Mouse (Mus musculus) spleen, postnatal 14 days (tissue): ENCODE data around the gene Rims3.

Experiments used
- DNase-seq, 2 experiments: peaks; one replicate each; pipeline ENCODE4 v3.0.0; 2021 to 2022; ENCODE audit warnings: low spot score in 2 of 2

The Rims3 gene

DNA sequence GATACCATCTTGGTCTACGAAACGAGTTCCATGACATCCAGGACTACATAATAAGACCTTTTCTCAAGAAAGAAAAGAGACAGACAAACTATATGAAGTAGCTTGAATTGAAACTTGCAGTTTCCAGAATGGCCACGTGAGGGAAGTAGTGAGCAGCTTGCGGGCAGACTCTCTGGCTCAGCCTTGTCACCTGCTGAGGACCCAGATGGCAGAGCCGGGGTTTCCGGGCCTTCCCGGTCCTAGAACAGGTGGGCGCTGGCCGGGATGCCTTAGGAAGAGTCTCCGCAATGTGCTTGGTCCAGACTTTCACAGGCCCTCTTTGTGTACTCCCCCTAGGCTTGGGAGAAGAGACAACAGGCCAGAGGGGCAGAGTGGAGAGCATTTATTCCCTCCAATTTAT, 3.7 kb upstream of the Rims3 start:
- DNase-seq, result peak; percentile 49 to 66

- no peak for DNase-seq
These were observed 894 bp downstream of the Rims3 start for GRCm38 (mm10) chr4:120855360-120856060.

- DNase-seq, result no peak
These were observed 1.8 kb downstream of the Rims3 start for GRCm38 (mm10) chr4:120856376-120856775.

- DNase-seq, result no peak
These were observed 5.2 kb downstream of the Rims3 start for GRCm38 (mm10) chr4:120859865-120860264.

DNA sequence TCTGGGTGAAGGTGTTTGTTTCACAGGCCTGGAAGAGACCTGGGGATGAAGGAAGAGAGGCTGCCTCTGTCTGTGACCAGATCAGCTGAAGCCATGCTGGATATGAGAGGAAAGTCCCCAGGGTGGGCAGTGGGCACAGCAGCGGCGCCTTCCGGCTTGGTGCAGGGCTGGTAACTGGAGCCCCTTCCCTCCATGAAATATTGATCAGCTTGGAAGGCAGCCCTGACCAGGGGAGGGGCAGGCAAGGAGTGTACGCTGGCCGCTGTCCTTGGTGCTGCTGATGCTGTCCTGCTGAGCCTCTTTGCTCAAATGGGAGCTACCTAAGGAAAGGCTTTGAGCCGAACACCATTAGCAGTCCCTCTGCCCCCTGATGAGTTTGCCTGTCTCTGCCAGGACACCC, 11.6 kb downstream of the Rims3 start:
- DNase-seq, result no peak

- no peak for DNase-seq
These were observed 13.6 kb downstream of the Rims3 start for GRCm38 (mm10) chr4:120868246-120868645.

- no peak for DNase-seq
These were observed 14.4 kb downstream of the Rims3 start for GRCm38 (mm10) chr4:120868988-120869387.

DNA sequence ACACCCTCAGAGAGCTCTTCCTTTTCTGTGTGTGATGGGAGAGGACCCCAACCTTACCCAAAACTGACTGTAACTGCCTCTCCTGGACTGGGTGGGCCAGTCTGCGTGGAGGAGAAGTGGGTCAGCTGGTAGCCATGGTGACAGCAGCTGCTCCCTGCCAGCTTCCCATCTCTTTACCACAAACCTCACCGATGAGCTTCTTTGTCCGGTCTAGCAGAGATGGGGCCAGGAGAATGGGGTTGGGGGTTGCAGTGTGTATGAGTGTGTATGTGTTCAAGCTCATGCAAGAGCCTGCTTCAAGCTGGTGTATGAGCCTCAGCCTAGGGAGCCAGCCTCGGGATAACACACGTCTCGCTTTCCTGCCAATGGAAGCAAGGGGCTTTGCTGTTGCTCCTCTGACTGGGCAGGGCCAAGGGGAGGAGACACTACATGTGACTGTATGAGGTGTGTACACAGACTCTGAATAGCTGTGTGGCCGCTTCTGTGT, 15.7 kb downstream of the Rims3 start:
- DNase-seq, result no peak

GRCm38 (mm10) chr4:120875961-120876360, 21.3 kb downstream of the Rims3 start:
- no peak for DNase-seq

DNA sequence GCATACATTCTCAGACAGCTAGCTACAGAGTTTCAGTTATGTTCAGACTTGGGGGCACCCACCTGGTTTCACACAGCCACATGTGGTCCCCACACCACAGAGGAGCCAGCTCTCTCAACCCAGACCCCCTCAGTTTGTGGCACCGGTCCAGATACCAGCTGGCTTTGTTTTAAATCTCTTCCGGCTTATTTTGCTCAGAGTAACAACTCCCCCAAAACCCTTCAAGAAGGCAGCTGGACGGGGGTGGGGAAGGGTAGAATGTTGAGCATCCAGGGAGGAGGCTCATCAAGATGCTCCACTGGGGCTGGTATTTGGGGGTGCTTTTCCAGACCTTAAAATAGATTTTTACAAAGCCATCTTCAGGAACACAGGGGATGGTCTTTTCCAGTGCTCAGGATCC, 24.1 kb downstream of the Rims3 start:
- DNase-seq, result no peak

DNA sequence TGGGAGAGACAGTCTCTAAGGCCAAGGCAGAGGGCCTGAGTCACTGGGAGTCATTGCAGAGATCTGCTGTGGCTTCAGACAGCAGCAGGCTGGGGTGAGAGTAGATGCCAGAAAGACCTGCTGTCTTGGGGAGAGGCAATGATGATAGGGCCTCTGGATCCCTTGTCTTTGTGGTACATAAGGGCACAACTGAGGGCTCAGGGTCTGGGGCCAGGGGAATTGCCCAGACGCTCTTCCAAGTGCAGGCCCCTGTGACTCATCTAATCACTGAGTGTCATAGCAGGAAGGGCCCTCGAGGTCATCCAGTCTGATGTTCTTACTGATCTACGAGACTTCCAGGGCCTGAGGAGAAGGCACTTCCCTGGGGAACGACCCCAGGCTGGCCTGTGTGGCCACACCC, 24.8 kb downstream of the Rims3 start:
- no peak for DNase-seq

DNA sequence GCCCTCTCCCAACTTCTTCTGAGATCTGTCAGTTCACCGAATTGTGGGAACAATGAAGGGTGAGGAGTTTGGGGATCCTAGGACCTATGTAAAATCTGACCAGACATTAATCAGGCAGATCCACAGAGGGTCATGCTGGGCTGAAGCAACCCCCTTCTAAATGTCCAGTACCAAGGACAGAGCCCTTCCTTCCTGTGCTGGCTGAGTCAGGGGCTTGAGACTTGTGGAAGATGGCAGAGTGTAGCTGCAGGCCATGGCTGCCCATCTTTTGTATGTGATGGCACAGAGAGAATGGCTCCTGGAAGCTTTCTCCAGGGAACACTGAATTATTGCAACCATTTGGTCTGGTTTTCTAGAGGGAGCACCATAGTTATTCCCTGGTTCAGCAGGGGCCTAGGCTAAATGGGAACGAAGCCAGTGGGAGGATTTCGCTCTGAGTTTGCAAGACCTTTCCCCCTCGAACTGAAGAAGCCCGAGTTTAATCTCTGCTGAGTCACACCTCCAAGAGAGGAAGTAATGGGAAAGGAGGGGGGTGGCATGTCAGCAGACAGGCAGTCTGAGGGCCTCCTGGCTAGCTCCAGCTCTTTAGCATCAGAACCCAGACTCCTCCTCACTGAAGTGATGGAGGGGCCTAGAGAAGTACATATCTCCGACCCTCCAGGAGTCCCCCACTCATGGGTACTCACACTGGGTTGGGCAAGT, 26.3 kb downstream of the Rims3 start:
- no peak for DNase-seq

GRCm38 (mm10) chr4:120882002-120882625, 27.5 kb downstream of the Rims3 start:
- no peak for DNase-seq

- no peak for DNase-seq
These were observed 30.8 kb downstream of the Rims3 start for GRCm38 (mm10) chr4:120885208-120886120.

GRCm38 (mm10) chr4:120886131-120886530, 31.5 kb downstream of the Rims3 start:
- DNase-seq, result no peak

- DNase-seq, result no peak
These were observed 32.2 kb downstream of the Rims3 start for GRCm38 (mm10) chr4:120886811-120887210.

GRCm38 (mm10) chr4:120887381-120888112, 32.9 kb downstream of the Rims3 start:
- peak in 1 of 2 experiments; percentile 25 for DNase-seq

GRCm38 (mm10) chr4:120888884-120889283, 34.3 kb downstream of the Rims3 start:
- DNase-seq, result no peak

DNA sequence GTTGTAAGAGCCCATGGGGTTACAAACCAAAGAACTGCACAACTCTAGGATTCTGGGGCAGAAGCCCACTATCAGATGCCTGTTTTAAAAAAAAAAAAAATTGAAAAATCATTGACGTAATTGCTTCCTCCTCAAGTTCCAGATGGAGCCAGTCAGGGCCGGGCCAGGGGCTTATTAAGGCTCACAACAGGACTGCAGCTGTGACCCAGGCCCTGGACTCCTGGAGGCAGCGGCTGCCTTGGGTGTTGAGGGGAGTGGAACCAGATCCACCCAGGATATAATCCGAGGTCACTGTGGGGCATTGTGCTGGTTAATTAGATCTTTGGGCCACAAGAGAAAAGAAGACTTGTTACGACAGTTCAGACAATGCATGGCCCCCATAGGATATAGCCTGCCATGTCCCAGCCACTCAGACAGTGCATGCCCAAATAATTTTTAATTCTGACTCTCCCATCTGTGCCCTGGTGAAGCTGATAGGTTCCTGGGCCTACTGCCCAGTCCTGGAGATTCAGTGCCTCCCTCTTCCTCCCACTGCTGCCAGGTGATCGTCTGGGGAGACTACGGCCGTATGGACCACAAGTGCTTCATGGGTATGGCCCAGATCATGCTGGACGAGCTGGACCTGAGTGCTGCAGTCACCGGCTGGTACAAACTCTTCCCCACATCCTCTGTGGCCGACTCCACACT, 36.3 kb downstream of the Rims3 start:
- DNase-seq, result no peak

DNA sequence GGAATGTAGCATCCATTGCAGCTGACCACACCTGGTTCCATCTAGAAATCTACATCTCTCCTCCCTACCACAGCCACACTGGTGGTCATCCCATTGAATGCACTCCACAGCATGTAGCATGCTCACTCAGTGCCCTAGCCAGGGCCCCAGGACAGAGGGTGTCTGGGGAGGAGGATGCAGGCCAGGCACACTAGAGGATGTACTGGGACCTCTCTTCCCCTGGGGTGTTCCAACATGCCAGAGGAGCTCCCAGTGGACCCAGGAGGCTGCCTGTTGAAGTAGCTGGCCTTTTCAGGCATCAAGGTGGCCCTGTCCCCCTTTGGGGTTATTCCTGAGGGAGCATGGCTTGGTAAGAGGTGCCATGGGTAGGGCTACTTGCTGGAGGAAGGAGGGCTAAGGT, 37.3 kb downstream of the Rims3 start:
- DNase-seq, result no peak
